Mouse (Mus musculus): ENCODE results near the gene Tead2. TPM values are rescaled to one million over a fixed set of nuclear protein-coding genes. Genes with fewer than 3 reads are reported as not detected.

Gene Tead2
- polyA plus RNA-seq, 1 experiment: 8.0 TPM

DNA sequence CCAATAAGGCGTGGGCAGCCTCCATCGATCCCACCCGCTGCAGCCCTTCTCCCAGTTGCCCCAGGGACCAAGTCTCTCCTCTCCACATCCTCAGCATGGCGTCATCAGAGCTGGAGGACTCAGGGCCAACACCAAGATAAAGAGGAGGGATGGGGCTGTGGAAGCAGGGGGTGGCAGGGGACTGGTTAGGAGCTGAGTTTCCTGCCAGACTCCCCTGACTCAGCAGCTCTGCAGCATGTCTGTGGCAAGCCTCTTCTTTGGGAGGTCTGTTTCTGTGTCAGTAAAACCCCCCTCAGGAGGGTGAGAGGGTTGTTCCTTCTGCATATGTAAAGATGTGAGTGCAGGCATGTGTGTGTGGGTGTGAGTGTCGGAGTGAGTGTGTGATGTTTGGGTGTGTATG is 18.6 kb upstream of the Tead2 start:
- no peak overlapping the region for H3K4me3 ChIP-seq (ENCODE audit: low read depth, low read length)
- WGBS: 66% methylated on average over 5 of the region's 5 CpGs
- TF ChIP-seq POLR2A (IDR thresholded peaks at IDR 0.05; ENCODE audit: low read depth, low read length): no peak
- no peak for TF ChIP-seq CTCF (IDR thresholded peaks at IDR 0.05; ENCODE audit: extremely low read depth, insufficient read length, insufficient replicate concordance, low read depth, low read length)
- no peak overlapping the region for H3K27ac ChIP-seq (ENCODE audit: insufficient read depth, low read depth, low read length)
- no peaks in the 10 kb centered on the region for H3K27me3 ChIP-seq (ENCODE audit: control insufficient read depth, insufficient read depth, low read length)
- H3K4me1 ChIP-seq (ENCODE audit: control insufficient read depth, insufficient read depth, insufficient read length, low read length): no peaks in the 10 kb centered on the region
- H3K36me3 ChIP-seq (ENCODE audit: control insufficient read depth, insufficient read depth, low read length): no peaks in the 10 kb centered on the region

DNA sequence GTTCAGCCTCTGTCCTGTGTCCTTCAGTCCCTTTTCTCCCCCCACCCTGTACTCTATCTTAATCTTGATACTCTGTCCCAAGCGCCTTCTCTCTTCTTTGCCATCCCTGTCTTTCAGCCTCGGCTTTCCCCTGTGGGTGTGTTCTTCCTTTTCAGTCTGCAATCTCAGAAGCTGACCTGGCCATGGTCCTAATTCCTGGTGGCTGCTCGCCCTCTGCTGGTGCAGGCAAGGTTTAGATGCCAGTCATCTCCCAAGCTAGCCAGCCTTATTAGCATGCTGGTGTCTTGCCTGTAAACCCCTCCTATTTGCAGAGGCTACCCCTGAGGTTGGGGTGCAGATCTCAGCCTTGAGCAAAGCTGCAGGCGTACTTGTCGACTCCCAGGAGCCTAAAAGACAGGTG is 17.1 kb upstream of the Tead2 start:
- WGBS: 12% methylated on average over 5 of the region's 5 CpGs
- Histone ChIP-seq H3K36me3 (ENCODE audit: control insufficient read depth, insufficient read depth, low read length) (no peaks in the 10 kb centered on the region), H3K27me3 (ENCODE audit: control insufficient read depth, insufficient read depth, low read length) (no peaks in the 10 kb centered on the region), H3K4me1 (ENCODE audit: control insufficient read depth, insufficient read depth, insufficient read length, low read length) (no peaks in the 10 kb centered on the region), H3K27ac (ENCODE audit: insufficient read depth, low read depth, low read length) (no peak overlapping the region), H3K4me3 (ENCODE audit: low read depth, low read length) (no peak overlapping the region)
- TF ChIP-seq CTCF (IDR thresholded peaks at IDR 0.05; ENCODE audit: extremely low read depth, insufficient read length, insufficient replicate concordance, low read depth, low read length): peak; percentile 75
- TF ChIP-seq POLR2A (IDR thresholded peaks at IDR 0.05; ENCODE audit: low read depth, low read length): no peak

DNA sequence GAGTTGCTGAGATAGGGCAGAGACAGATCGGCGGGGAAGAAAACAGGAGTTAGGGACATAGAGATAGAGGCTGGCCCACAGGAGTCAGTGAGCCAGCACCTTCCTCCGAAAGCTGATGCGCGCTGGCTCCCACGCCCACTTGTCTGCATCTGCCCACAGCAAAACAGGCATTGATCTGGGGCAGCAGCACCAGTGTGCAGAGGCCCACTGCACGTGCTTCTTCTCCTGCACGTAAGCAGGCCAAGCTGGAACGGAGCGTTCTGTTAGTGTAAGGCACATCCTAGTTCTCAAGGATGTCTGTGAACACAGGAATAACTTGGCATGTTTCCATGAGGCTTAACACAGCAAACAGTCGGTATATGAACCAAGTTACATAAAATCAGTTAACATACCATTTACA is 16.6 kb upstream of the Tead2 start:
- WGBS: 76% methylated on average over 11 of the region's 11 CpGs

DNA sequence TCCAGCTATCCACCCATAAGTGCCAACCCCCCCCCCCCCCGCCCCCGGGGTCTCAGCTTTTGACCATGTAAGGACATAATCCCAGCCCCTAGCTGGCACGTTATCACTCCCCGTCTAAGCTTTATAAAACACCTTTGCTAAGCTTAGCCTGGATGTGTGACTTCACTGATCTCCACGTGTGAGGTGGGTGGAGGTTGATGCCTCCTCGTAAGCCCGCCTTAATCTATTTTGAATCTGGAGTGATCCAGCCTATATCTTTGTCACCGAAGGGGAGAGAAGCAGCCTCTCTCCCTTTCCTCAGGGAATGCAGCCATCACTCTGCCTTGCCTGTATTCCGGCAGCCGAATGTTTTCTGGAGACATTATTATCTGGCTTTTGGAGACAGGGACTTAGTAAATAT is 12.9 kb upstream of the Tead2 start:
- Histone ChIP-seq H3K27ac (ENCODE audit: insufficient read depth, low read depth, low read length) (no peak overlapping the region), H3K27me3 (ENCODE audit: control insufficient read depth, insufficient read depth, low read length) (no peaks in the 10 kb centered on the region), H3K4me1 (ENCODE audit: control insufficient read depth, insufficient read depth, insufficient read length, low read length) (no peaks in the 10 kb centered on the region), H3K4me3 (ENCODE audit: low read depth, low read length) (no peak overlapping the region), H3K36me3 (ENCODE audit: control insufficient read depth, insufficient read depth, low read length) (no peaks in the 10 kb centered on the region)
- 42% methylated on average over 10 of the region's 10 CpGs for WGBS
- TF ChIP-seq POLR2A (IDR thresholded peaks at IDR 0.05; ENCODE audit: low read depth, low read length) (no peak), CTCF (IDR thresholded peaks at IDR 0.05; ENCODE audit: extremely low read depth, insufficient read length, insufficient replicate concordance, low read depth, low read length) (no peak)

More for the DNA sequence above, 16.6 kb upstream of the Tead2 start:
- Histone ChIP-seq H3K4me3 (ENCODE audit: low read depth, low read length) (no peak overlapping the region), H3K36me3 (ENCODE audit: control insufficient read depth, insufficient read depth, low read length) (no peaks in the 10 kb centered on the region), H3K27me3 (ENCODE audit: control insufficient read depth, insufficient read depth, low read length) (no peaks in the 10 kb centered on the region), H3K27ac (ENCODE audit: insufficient read depth, low read depth, low read length) (no peak overlapping the region), H3K4me1 (ENCODE audit: control insufficient read depth, insufficient read depth, insufficient read length, low read length) (no peaks in the 10 kb centered on the region)
- no peak for TF ChIP-seq CTCF (IDR thresholded peaks at IDR 0.05; ENCODE audit: extremely low read depth, insufficient read length, insufficient replicate concordance, low read depth, low read length)
- TF ChIP-seq POLR2A (IDR thresholded peaks at IDR 0.05; ENCODE audit: low read depth, low read length): no peak

DNA sequence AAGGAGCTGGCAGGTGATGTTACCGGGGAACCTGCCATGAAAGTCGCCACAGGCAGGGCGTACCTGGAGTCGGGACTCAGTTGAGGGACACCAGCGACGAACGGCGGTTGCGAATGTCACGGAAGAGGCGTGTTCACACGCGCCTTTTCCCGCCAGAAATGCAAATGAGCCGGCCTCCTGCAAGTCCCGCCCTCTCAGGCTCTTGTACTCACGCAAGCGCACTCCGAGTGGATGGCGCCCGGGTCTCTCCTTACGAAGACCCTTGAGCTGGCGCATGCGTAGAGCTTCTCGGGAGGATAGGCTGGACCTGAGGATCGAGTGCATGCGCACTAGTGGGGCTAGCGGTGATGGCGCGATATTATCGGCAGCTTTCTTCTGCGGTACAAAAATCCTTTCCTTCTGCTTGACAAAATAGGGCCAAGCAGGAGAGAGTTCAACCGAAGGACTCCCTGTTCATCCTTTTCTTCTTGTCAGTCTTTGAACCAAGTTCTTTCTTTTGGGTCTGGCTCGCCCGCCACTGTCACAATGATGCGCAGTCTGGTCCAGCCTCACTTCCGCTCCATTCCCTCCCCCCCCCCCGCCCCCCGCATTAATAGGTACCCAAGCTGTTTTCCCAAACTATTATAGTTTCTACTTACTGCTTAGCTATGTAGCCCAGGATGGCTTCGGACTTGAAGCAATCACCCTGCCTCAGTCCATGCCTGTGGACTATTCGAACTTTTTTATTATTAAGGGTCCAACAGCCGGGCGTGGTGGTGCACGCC is 11.0 kb upstream of the Tead2 start, which contains the start of gene Ccdc155:
Gene Ccdc155, minus strand, starts transcription at position 513 of the 764 bp plus-strand sequence.
- Histone ChIP-seq H3K27ac (ENCODE audit: insufficient read depth, low read depth, low read length) (no peak within 1 kb of the TSS), H3K27me3 (ENCODE audit: control insufficient read depth, insufficient read depth, low read length) (no peaks in the 10 kb centered on the region), H3K4me3 (ENCODE audit: low read depth, low read length) (peak within 1 kb of the TSS; percentile 53), H3K36me3 (ENCODE audit: control insufficient read depth, insufficient read depth, low read length) (no peaks in the 10 kb centered on the region), H3K4me1 (ENCODE audit: control insufficient read depth, insufficient read depth, insufficient read length, low read length) (no peaks in the 10 kb centered on the region)
- 7% methylated on average over 44 of the region's 44 CpGs for WGBS
- TF ChIP-seq CTCF (IDR thresholded peaks at IDR 0.05; ENCODE audit: extremely low read depth, insufficient read length, insufficient replicate concordance, low read depth, low read length) (no peak), POLR2A (IDR thresholded peaks at IDR 0.05; ENCODE audit: low read depth, low read length) (no peak)

DNA sequence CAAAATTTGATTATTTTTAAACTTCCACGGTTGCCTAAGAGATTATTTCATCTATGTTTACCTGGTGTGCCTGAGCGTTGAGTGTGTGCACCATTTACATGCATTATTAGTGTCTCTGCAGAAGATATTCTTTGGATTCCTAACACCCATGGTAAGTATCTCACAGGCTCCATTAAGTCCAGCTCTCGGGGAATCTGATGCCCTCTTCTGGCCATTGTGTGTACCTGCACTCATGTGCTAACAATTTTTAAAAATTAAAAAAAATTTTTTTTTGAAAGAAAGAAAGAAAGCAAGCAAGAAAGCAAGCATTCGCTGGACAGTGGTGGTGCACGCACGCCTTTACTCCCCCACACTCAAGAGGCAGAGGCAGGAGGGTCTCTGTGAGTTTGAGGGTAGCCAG is 7.3 kb upstream of the Tead2 start:
- TF ChIP-seq POLR2A (IDR thresholded peaks at IDR 0.05; ENCODE audit: low read depth, low read length) (no peak), CTCF (IDR thresholded peaks at IDR 0.05; ENCODE audit: extremely low read depth, insufficient read length, insufficient replicate concordance, low read depth, low read length) (no peak)
- WGBS: 81% methylated on average over 6 of the region's 6 CpGs

DNA sequence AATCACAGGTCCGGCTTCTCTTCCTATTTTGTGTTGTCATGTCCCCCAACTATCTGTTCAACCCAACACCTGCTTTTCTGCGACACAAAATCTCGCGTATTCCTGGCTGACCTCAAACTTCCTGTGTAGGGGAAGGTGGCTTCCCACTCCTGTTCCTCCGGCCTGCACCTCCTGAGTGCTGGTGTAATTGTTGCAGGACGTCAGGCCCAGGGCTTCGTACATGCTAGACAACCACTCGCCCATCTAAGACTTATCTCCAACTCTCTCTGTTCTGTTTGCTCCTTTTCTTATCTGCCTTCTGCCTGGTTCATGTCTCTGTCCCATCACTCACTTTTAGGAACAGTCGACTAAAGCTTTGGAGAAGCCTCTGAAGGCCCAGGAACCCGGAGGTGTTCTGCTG is 4.5 kb upstream of the Tead2 start:
- H3K27me3 ChIP-seq (ENCODE audit: control insufficient read depth, insufficient read depth, low read length): peaks cover 15% of the 10 kb centered on the region
- 59% methylated on average over 10 of the region's 10 CpGs for WGBS
- H3K27ac ChIP-seq (ENCODE audit: insufficient read depth, low read depth, low read length): no peak overlapping the region
- TF ChIP-seq POLR2A (IDR thresholded peaks at IDR 0.05; ENCODE audit: low read depth, low read length) (no peak), CTCF (IDR thresholded peaks at IDR 0.05; ENCODE audit: extremely low read depth, insufficient read length, insufficient replicate concordance, low read depth, low read length) (no peak)
- H3K4me1 ChIP-seq (ENCODE audit: control insufficient read depth, insufficient read depth, insufficient read length, low read length): peaks cover 11% of the 10 kb centered on the region
- H3K4me3 ChIP-seq (ENCODE audit: low read depth, low read length): peak overlapping the region; percentile 22; the same call in 1 of the 2 replicates
- no peaks in the 10 kb centered on the region for H3K36me3 ChIP-seq (ENCODE audit: control insufficient read depth, insufficient read depth, low read length)

More for the DNA sequence above, 7.3 kb upstream of the Tead2 start:
- no peaks in the 10 kb centered on the region for H3K36me3 ChIP-seq (ENCODE audit: control insufficient read depth, insufficient read depth, low read length)
- peaks cover 6% of the 10 kb centered on the region for H3K4me1 ChIP-seq (ENCODE audit: control insufficient read depth, insufficient read depth, insufficient read length, low read length)
- H3K27ac ChIP-seq (ENCODE audit: insufficient read depth, low read depth, low read length): no peak overlapping the region
- no peak overlapping the region for H3K4me3 ChIP-seq (ENCODE audit: low read depth, low read length)
- peaks cover 7% of the 10 kb centered on the region; the same call in 1 of the 2 replicates for H3K27me3 ChIP-seq (ENCODE audit: control insufficient read depth, insufficient read depth, low read length)

All from small intestine, adult 2 months (tissue).